Mouse (Mus musculus): ENCODE measurements around the gene 4930402H24Rik.

The 4930402H24Rik gene

GRCm38 (mm10) chr2:130905751-130906583 is at the start of gene 4930402H24Rik, which contains the start of gene Atrn:
TSS of gene 4930402H24Rik (minus strand) at chr2:130906406.
TSS of gene Atrn (plus strand) at chr2:130906495.
- peak; percentile 86 for DNase-seq (ENCODE audit: low read depth, low spot score)

DNA sequence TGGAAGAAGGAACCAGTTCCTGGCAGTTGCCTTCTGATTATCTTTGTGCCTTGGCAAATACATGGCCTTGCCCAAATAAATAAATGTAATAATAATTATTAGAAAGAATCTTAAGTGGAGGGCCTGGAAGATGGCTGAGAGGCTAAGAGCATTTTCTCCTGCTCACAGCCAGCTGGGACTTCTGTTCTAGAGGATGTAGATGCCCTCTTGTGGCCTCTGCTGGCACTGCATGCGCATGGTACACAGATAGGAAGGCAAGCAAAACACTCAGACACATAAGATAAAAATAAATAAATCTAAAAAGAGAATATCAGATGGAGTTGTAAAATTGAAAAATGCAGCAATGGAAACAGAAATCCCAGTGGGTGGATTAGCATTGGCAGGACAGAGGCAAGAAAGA is 44.3 kb upstream of the 4930402H24Rik start:
- DNase-seq (ENCODE audit: low read depth, low spot score), result peak; percentile 75

DNA sequence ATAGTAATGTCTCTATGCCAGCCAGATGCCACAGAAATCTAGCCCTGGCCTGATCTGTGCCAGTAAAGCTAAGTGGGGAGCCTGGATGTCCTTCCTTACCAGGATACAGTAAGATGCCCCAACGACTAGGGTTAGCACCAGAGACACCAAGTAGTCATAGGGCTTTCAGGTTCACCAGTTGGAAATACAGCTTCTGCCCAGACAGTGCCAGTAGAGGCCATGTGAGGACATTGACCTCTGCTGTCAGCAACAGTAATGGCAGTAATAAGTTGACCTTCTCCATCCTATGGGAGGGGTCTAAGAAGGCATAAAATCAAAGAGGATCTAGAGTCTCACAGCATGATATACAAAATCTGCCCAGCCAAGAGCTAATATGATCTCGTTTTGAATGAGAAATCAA is 43.6 kb upstream of the 4930402H24Rik start:
- DNase-seq (ENCODE audit: low read depth, low spot score), result no peak

DNA sequence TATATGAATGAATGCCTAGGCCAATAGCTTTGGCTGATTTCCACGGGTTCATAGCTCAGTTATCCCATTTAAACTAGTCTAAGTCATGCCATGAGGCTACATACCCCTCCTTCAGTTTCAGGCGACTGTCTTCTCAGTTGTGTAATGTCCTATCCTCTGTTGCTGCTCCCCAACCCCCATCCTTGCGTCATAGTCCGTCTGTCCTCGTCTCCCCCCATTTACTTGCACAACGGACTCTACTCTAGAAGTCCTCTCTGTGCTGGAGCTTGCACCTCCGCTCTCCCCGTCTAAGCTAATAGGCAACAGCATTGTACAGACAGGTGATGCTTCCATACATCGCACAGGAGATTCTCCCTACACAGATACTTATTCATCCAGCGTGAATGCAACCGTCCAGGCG is 26.7 kb upstream of the 4930402H24Rik start:
- DNase-seq (ENCODE audit: low read depth, low spot score), result no peak

GRCm38 (mm10) chr2:130929994-130930393 is 23.8 kb upstream of the 4930402H24Rik start:
- DNase-seq (ENCODE audit: low read depth, low spot score), result no peak

- no peak for DNase-seq (ENCODE audit: low read depth, low spot score)
Measured at GRCm38 (mm10) chr2:130928530-130928929, 22.3 kb upstream of the 4930402H24Rik start.

GRCm38 (mm10) chr2:130928031-130928430 is 21.8 kb upstream of the 4930402H24Rik start:
- no peak for DNase-seq (ENCODE audit: low read depth, low spot score)

- no peak for DNase-seq (ENCODE audit: low read depth, low spot score)
Measured at GRCm38 (mm10) chr2:130924950-130925349, 18.7 kb upstream of the 4930402H24Rik start.

DNA sequence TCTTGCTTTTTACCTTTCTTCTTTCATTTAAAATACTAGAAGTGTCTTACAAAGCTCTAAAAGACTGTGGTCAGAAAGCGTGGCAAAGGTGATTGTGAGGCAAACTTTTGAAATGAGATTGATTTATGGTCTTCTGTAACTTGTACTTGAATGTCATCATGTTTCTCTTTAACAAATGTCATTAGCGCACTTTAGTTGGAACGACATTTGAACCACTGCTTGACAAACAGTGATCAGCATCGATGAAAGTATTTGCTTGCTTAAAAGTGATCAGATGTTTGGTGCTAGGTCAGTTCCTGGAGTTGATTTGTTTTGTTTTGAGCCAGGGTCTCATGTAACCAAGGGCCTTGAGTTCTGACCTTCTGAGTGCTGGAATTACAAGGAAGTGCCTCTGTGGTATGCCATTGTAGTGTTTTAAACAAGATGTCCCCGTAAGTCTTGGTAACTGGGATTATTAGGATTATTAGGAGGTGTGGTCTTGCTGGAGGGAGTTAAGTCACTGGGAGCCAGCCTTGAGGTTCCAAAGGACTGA is 12.9 kb upstream of the 4930402H24Rik start:
- no peak for DNase-seq (ENCODE audit: low read depth, low spot score)

DNA sequence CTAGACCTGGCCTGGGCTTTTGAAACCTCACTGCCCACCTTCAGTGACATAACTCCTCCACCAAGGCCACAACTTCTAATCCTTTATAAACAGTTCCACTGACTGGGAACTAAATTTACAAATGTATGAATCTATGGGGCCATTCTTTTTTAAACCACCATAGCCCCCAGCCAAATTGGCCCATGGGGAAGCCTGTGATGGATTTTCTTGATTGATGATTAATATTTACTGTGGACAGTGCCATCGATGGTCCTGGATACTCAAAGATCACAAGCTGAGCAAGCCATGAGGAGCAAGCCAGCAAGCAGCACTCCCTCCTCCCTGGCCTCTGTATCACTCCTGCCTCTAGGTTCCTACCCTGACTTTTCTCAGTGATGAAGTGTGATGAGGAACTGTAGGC is 11.5 kb upstream of the 4930402H24Rik start:
- DNase-seq (ENCODE audit: low read depth, low spot score), result no peak

- DNase-seq (ENCODE audit: low read depth, low spot score), result no peak
Measured at GRCm38 (mm10) chr2:130916521-130917147, 10.4 kb upstream of the 4930402H24Rik start.

GRCm38 (mm10) chr2:130914873-130915272 is 8.7 kb upstream of the 4930402H24Rik start:
- no peak for DNase-seq (ENCODE audit: low read depth, low spot score)

DNA sequence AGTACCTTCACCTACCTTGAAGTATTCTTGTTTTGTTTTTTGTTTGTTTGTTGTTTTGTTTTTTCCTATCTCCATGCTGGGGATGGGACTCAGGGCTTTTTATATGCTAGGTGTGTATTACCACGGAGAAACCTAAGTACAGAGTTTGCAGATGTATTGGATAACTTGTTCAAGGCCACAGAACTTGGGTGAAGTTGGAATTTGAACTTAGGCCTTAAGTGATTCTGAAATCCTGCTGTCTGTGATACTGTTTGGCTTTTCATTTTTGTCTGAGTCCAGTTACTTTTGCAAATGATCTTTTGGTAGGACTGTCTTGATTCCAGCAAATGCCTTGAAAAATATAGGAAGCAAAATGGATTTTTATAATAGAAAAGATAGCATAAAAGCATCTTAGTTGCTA is 5.5 kb upstream of the 4930402H24Rik start:
- no peak for DNase-seq (ENCODE audit: low read depth, low spot score)

DNA sequence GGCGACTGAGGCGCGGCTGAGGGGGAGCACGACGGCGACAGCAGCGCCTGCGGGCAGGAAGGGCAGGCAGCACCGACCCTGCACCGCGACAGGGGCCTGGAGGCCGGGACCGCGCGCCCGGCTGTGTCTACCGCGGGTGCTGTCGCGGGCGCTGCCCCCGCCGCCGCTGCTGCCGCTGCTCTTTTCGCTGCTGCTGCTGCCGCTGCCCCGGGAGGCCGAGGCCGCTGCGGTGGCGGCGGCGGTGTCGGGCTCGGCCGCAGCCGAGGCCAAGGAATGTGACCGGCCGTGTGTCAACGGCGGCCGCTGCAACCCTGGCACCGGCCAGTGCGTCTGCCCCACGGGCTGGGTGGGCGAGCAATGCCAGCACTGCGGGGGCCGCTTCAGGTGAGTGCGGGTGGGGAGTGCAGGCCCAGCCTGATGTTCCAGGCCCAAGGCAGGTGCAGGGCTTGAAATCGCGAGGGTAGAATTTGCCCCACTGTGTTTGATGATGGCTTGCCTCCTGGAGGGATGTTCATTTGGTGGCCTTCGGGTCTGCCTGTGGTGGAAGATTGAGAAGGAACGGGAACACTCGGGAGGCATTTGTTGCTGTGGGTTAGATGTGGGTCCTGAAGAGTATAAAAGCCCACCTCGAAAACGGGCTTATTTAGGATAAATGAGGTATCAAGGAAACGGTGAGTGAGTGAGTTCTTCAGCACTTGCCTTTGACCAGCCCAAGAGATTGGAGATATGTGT is 544 bp upstream of the 4930402H24Rik start:
- DNase-seq (ENCODE audit: low read depth, low spot score), result no peak

DNA sequence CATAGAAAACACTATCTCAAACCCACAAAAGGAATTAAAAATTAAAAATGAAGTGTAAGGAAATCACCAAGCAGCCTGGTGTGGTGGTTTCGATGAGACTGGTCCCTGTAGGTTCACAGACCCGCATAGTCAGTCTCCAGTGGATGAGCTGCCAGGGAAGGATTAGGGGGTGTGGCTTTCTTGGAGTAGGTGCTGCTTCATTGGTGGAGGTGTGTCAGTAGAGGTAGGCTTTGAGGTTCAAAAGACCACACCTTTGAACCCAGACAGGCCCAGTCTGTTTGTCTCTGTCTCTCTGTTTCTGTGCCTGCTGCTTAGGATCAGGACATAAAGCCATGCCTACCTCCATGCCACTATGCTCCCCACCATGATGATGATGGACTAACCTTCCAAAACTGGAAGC is 7.4 kb downstream of the 4930402H24Rik start:
- no peak for DNase-seq (ENCODE audit: low read depth, low spot score)

DNA sequence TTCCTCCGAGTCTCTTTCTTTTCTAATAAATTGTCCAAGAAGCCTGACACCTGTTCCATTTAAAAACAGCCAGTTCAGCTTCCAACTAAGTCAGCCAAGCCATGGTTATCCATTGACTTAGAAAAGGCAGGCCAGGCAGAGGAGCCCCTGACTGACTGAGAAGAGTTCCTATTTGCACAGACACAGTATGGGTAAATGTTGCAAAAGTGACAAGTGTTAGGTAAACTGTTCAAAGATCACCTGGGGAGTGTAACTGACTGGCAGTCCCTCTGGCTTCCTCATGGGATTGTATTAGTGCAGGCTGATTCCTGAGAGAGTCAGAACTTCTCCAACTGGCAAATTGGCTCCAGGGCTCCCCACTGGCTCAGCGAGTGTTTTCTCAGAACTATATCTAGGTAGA is 8.3 kb downstream of the 4930402H24Rik start:
- DNase-seq (ENCODE audit: low read depth, low spot score), result no peak

- DNase-seq (ENCODE audit: low read depth, low spot score), result no peak
Measured at GRCm38 (mm10) chr2:130896944-130897343, 9.3 kb downstream of the 4930402H24Rik start.

- DNase-seq (ENCODE audit: low read depth, low spot score), result no peak
Measured at GRCm38 (mm10) chr2:130887456-130887855, 18.8 kb downstream of the 4930402H24Rik start.

GRCm38 (mm10) chr2:130886983-130887382 is 19.2 kb downstream of the 4930402H24Rik start:
- no peak for DNase-seq (ENCODE audit: low read depth, low spot score)

DNA sequence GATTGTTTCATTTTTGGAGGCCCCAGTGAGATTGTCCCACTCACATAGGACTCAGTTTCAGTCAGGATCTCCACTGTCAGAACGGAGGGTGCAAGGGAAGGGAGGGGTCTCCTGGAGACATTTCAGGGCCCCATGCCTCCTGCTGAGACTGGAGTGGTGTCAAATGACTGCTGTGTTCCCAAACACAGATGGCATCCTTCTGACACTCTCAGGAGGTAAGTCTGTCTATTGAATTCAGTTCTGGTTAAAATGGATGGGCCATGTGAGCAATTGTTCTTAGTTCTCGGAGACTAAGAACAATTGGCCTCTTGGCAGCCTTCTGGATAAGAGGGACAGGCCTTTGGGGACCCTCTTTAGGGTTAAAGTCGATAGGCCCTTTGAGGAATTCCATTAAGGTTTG is 28.8 kb downstream of the 4930402H24Rik start:
- DNase-seq (ENCODE audit: low read depth, low spot score), result no peak

DNA sequence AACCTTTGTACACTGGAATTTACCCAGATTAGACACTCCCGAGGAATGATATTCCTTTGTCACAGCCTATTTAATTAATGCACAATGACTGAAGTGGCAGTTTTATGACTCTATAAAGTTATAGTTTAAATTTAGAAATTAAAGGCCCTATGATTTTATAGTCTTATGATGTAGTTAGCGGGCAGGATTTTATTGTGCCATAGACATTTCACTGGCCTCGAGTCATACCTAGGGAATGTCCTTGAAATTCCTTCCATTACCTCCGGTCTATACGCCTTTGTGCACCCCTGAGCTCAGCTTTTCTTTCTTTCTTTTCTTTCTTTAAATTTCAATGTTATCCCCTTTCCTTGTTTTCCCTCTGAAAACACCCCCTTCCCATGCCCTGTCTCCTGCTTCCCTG is 35.3 kb downstream of the 4930402H24Rik start:
- no peak for DNase-seq (ENCODE audit: low read depth, low spot score)

GRCm38 (mm10) chr2:130862091-130862490 is 44.1 kb downstream of the 4930402H24Rik start:
- no peak for DNase-seq (ENCODE audit: low read depth, low spot score)

Data from forelimb bud, embryonic 11.5 days (tissue).